Mouse (Mus musculus): ENCODE data around the gene Lonp2. TPM values are rescaled to one million over a fixed set of nuclear protein-coding genes. Genes with fewer than 3 reads are reported as not detected.

Gene Lonp2
- polyA plus RNA-seq, 1 experiment from 2014 or later: 56.1 TPM

DNA sequence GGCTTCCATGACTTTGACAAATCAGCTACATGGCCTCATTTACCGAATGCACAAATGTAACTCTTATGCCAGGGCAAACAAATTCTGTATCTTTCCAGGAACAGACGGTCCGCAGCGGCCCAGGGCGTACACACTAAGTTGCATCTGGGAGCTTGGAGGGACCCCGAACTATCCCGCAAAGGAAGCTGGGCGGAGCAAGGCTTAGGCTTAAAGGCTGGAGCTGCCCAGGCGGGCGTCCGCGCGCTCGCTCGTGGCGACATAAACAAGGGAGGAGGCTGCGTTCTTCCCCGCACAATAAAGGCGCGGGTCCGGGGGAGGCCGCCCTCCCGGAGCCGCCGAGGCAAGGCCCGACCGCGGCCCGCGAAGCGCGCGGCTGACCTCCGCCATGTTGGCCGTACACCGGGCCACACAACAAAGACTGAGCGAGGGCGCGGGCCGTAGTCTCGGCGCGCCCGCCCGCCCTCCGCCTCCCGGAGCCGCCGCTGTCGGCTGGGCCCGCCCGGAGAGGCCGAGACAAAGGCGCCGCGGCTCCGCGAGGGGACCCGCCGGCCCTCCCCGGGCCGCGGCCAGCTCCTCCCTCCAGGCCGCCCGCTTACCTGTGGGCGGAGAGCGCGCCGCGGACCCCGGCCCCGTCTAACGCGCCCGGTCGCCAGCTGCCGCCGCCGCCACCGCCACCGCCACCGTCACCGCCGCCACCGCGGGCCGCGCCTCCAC is 121.5 kb downstream of the Lonp2 start, which contains the start of the genes Gm10638 and Siah1a:
Gene Gm10638 (plus strand): TSS at position 479 of the 714 bp plus-strand sequence.
Gene Siah1a (minus strand): TSS at position 714 of the 714 bp plus-strand sequence.
- Histone ChIP-seq H3K4me2 (ENCODE audit: low read depth, low read length) (peak within 1 kb of the TSS; percentile 79), H3K27me3 (ENCODE audit: control insufficient read depth, insufficient read depth, low read depth, low read length) (no peaks in the 10 kb centered on the region), H3K9me3 (ENCODE audit: control insufficient read depth, low read length) (no peaks in the 10 kb centered on the region), H3K9ac (ENCODE audit: low read length) (peak within 1 kb of the TSS; percentile 98), H3K4me1 (replicated peaks; ENCODE audit: control insufficient read depth, insufficient read depth, low read length) (peaks cover 18% of the 10 kb centered on the region), H3K27ac (ENCODE audit: low read length) (peak within 1 kb of the TSS; percentile 97), H3K36me3 (ENCODE audit: control insufficient read depth, insufficient read depth, low read length) (no peaks in the 10 kb centered on the region), H3K4me3 (ENCODE audit: low read length) (peak within 1 kb of the TSS; percentile 92)
- ATAC-seq (ENCODE audit: low read depth): peak; percentile 80
- WGBS: under 1% methylated on average over 50 of the region's 88 CpGs

GRCm38 (mm10) chr8:86745935-86746441 is 122.1 kb downstream of the Lonp2 start:
- peak overlapping the region; percentile 92 for H3K4me3 ChIP-seq (ENCODE audit: low read length)
- under 1% methylated on average over 46 of the region's 70 CpGs for WGBS
- H3K27ac ChIP-seq (ENCODE audit: low read length): peak overlapping the region; percentile 97
- no peaks in the 10 kb centered on the region for H3K36me3 ChIP-seq (ENCODE audit: control insufficient read depth, insufficient read depth, low read length)
- no peaks in the 10 kb centered on the region for H3K27me3 ChIP-seq (ENCODE audit: control insufficient read depth, insufficient read depth, low read depth, low read length)
- H3K9me3 ChIP-seq (ENCODE audit: control insufficient read depth, low read length): no peaks in the 10 kb centered on the region
- H3K4me2 ChIP-seq (ENCODE audit: low read depth, low read length): peak overlapping the region; percentile 79
- ATAC-seq (ENCODE audit: low read depth): peak; percentile 91
- peak overlapping the region; percentile 98 for H3K9ac ChIP-seq (ENCODE audit: low read length)
- peaks cover 18% of the 10 kb centered on the region for H3K4me1 ChIP-seq (replicated peaks; ENCODE audit: control insufficient read depth, insufficient read depth, low read length)

DNA sequence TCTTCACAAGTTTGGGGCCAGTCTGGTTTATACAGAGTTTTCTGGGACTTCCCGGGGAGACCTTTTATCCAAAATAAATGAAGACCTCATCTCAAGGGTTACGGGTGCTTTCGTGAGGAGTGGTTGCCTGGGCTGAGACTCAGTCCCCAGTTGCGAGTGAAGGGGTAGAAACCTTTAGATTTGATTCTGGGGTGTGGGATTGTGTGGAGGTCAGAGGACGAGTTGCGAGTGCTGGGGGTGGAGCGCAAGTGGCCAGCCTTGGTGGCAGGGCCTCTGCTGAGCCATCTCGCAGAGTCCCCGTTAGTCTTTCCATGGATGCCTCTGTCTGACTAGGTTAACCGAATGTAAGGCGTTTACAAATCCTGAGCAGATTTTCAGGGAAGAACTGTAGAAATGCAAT is 122.7 kb downstream of the Lonp2 start:
- no peaks in the 10 kb centered on the region for H3K36me3 ChIP-seq (ENCODE audit: control insufficient read depth, insufficient read depth, low read length)
- H3K4me3 ChIP-seq (ENCODE audit: low read length): peak overlapping the region; percentile 92
- H3K9ac ChIP-seq (ENCODE audit: low read length): peak overlapping the region; percentile 98
- peaks cover 14% of the 10 kb centered on the region for H3K4me1 ChIP-seq (replicated peaks; ENCODE audit: control insufficient read depth, insufficient read depth, low read length)
- 2% methylated on average over 11 of the region's 11 CpGs for WGBS
- H3K9me3 ChIP-seq (ENCODE audit: control insufficient read depth, low read length): no peaks in the 10 kb centered on the region
- no peaks in the 10 kb centered on the region for H3K27me3 ChIP-seq (ENCODE audit: control insufficient read depth, insufficient read depth, low read depth, low read length)
- H3K4me2 ChIP-seq (ENCODE audit: low read depth, low read length): peak overlapping the region; percentile 79
- peak; percentile 15; the same call in 1 of the 2 replicates for ATAC-seq (ENCODE audit: low read depth)
- H3K27ac ChIP-seq (ENCODE audit: low read length): peak overlapping the region; percentile 97

DNA sequence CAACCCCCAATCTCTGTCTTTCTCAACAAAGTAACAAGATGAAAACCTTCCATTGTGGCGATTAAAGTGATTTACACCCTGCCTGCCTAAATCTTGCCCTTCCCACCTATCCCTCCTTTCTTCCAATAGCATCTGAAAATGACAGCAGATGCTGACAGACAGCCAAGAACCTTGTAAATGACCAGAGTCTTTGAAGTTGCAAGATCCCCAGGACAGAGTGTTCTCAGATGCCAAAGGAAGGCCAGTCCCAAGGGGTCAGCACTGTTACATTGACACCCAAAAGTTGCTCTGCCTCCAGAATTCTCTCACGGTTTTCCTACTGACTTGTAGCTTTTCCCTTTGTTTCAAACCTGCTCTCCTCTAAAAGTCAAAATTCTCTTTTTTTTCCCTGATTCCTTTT is 126.0 kb downstream of the Lonp2 start:
- Histone ChIP-seq H3K9me3 (ENCODE audit: control insufficient read depth, low read length) (no peaks in the 10 kb centered on the region), H3K4me1 (replicated peaks; ENCODE audit: control insufficient read depth, insufficient read depth, low read length) (no peaks in the 10 kb centered on the region; the same call in 1 of the 2 replicates), H3K27me3 (ENCODE audit: control insufficient read depth, insufficient read depth, low read depth, low read length) (no peaks in the 10 kb centered on the region), H3K27ac (ENCODE audit: low read length) (no peak overlapping the region), H3K4me2 (ENCODE audit: low read depth, low read length) (no peak overlapping the region), H3K4me3 (ENCODE audit: low read length) (no peak overlapping the region), H3K9ac (ENCODE audit: low read length) (no peak overlapping the region), H3K36me3 (ENCODE audit: control insufficient read depth, insufficient read depth, low read length) (no peaks in the 10 kb centered on the region)
- 34% methylated on average over 2 of the region's 2 CpGs for WGBS
- ATAC-seq (ENCODE audit: low read depth): no peak

DNA sequence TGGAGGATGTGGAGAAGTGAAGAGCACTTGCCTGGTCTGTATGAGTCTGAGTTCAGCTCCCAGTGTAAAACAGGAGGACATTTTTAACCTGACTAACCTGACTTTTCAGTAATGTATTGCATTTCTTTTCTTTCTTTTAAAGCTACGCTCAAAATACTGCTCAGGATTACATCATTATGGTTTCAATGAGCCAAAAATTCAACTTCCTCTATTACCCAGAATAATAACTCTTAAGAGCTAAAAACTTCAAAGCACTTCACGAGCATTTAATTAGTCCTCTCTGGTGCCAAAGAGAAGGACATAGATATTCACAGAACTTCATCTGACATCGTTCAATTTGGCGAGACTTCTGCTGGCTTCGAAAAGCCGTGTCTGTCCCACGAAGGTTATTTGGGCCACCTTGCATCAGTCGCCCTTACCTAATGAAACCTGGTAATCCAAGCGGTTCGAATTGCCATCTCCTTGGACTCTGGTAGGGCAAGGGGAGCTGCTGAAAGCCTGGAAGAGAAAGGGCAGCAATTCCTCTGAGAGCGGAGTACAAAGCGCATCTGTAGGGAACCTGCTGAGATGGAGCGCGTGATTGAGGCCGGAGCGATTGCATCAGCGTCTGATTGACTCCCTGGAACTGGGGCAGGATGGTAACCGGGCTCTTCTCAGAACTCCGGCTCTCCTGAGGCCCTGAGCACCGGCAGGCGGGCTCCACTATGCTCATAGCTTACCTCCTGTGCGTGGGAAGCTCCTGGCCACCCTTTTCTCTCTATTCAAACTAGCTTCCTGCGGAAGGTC is 133.3 kb downstream of the Lonp2 start:
- 30% methylated on average over 23 of the region's 23 CpGs for whole genome bisulfite sequencing
- Histone ChIP-seq H3K9me3 (ENCODE audit: control insufficient read depth, low read length) (no peaks in the 10 kb centered on the region), H3K9ac (ENCODE audit: low read length) (no peak overlapping the region), H3K4me3 (ENCODE audit: low read length) (no peak overlapping the region), H3K27ac (ENCODE audit: low read length) (no peak overlapping the region), H3K4me2 (ENCODE audit: low read depth, low read length) (no peak overlapping the region; the same call in 1 of the 2 replicates), H3K4me1 (replicated peaks; ENCODE audit: control insufficient read depth, insufficient read depth, low read length) (peaks cover 13% of the 10 kb centered on the region), H3K36me3 (ENCODE audit: control insufficient read depth, insufficient read depth, low read length) (no peaks in the 10 kb centered on the region), H3K27me3 (ENCODE audit: control insufficient read depth, insufficient read depth, low read depth, low read length) (no peaks in the 10 kb centered on the region)
- ATAC-seq (ENCODE audit: low read depth): no peak

DNA sequence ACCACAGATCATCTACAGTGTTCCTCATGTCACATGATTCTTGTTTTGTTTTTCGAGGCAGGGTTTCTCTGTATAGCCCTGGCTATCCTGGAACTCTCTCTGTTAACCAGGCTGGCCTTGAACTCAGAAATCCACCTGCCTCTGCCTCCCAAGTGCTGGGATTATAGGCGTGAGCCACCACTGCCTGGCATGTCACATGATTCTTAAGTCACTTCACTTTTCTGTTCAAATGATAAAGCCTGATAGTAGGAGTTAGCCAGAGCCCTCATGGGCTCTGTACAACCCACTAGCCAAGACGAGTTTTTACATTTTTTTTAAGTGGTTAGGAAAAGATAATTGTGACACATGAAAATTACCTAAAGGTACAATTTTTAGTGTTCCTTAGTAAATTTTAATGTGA is 134.8 kb downstream of the Lonp2 start:
- ATAC-seq (ENCODE audit: low read depth): peak; percentile 26; the same call in 1 of the 2 replicates
- no peak overlapping the region for H3K9ac ChIP-seq (ENCODE audit: low read length)
- 46% methylated on average over 3 of the region's 3 CpGs for WGBS
- peaks cover 13% of the 10 kb centered on the region for H3K4me1 ChIP-seq (replicated peaks; ENCODE audit: control insufficient read depth, insufficient read depth, low read length)
- H3K27me3 ChIP-seq (ENCODE audit: control insufficient read depth, insufficient read depth, low read depth, low read length): no peaks in the 10 kb centered on the region
- H3K4me3 ChIP-seq (ENCODE audit: low read length): no peak overlapping the region
- no peak overlapping the region for H3K4me2 ChIP-seq (ENCODE audit: low read depth, low read length)
- H3K36me3 ChIP-seq (ENCODE audit: control insufficient read depth, insufficient read depth, low read length): no peaks in the 10 kb centered on the region
- H3K27ac ChIP-seq (ENCODE audit: low read length): peak overlapping the region; percentile 71
- no peaks in the 10 kb centered on the region for H3K9me3 ChIP-seq (ENCODE audit: control insufficient read depth, low read length)

GRCm38 (mm10) chr8:86759090-86759491 is 135.2 kb downstream of the Lonp2 start:
- 5% methylated on average over 4 of the region's 4 CpGs for WGBS
- peak; percentile 83 for ATAC-seq (ENCODE audit: low read depth)

DNA sequence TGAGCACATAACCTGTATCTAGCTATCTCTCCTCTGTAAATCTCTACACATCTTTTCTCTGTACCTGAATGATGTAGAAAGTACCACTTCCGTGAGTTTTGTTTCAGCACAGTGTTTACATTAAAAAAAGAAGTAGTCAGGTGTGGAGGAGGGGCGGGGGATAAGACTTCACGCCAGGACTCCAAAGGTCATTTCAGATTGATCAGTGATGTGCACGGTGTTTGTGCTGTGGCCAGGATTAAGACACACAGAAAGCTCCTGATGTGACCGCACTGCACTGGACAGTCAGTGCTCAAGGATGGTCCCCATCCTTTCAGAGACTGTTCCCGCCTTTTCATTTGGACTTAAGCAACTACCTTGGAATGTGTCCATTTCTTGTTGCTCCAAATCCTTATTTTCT is 136.9 kb downstream of the Lonp2 start:
- H3K9ac ChIP-seq (ENCODE audit: low read length): no peak overlapping the region
- no peaks in the 10 kb centered on the region for H3K27me3 ChIP-seq (ENCODE audit: control insufficient read depth, insufficient read depth, low read depth, low read length)
- no peaks in the 10 kb centered on the region for H3K9me3 ChIP-seq (ENCODE audit: control insufficient read depth, low read length)
- no peak overlapping the region for H3K27ac ChIP-seq (ENCODE audit: low read length)
- H3K4me2 ChIP-seq (ENCODE audit: low read depth, low read length): no peak overlapping the region
- H3K4me3 ChIP-seq (ENCODE audit: low read length): no peak overlapping the region
- H3K4me1 ChIP-seq (replicated peaks; ENCODE audit: control insufficient read depth, insufficient read depth, low read length): peaks cover 13% of the 10 kb centered on the region
- no peaks in the 10 kb centered on the region for H3K36me3 ChIP-seq (ENCODE audit: control insufficient read depth, insufficient read depth, low read length)
- WGBS: 53% methylated on average over 6 of the region's 6 CpGs
- no peak for ATAC-seq (ENCODE audit: low read depth)

More at GRCm38 (mm10) chr8:86759090-86759491, 135.2 kb downstream of the Lonp2 start:
- Histone ChIP-seq H3K4me3 (ENCODE audit: low read length) (no peak overlapping the region), H3K9me3 (ENCODE audit: control insufficient read depth, low read length) (no peaks in the 10 kb centered on the region), H3K27ac (ENCODE audit: low read length) (peak overlapping the region; percentile 53), H3K27me3 (ENCODE audit: control insufficient read depth, insufficient read depth, low read depth, low read length) (no peaks in the 10 kb centered on the region), H3K36me3 (ENCODE audit: control insufficient read depth, insufficient read depth, low read length) (no peaks in the 10 kb centered on the region), H3K4me2 (ENCODE audit: low read depth, low read length) (no peak overlapping the region), H3K4me1 (replicated peaks; ENCODE audit: control insufficient read depth, insufficient read depth, low read length) (peaks cover 13% of the 10 kb centered on the region), H3K9ac (ENCODE audit: low read length) (no peak overlapping the region)

DNA sequence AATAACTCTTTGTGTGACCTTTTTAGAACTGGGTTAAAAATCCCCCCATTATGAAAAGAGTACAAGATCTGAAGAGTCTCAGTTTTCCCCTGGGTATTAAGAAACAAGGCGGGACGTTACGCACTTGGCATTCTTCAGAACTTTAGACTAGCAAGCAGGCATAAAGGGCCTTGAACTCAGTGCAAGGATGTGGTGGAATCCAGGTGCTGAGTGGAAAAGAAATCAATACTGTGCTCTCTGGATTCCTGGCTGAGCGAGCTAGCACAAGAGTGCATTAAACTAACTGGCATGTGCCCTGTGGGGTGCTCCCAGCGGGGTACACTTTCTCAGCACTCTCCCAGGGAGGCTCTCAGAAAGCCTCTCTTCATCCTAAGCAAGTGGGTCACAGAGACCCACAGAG is 139.0 kb downstream of the Lonp2 start:
- 57% methylated on average over 5 of the region's 5 CpGs for WGBS

More for the DNA sequence above, 139.0 kb downstream of the Lonp2 start:
- Histone ChIP-seq H3K27ac (ENCODE audit: low read length) (no peak overlapping the region), H3K36me3 (ENCODE audit: control insufficient read depth, insufficient read depth, low read length) (no peaks in the 10 kb centered on the region), H3K4me3 (ENCODE audit: low read length) (no peak overlapping the region), H3K4me1 (replicated peaks; ENCODE audit: control insufficient read depth, insufficient read depth, low read length) (peaks cover 11% of the 10 kb centered on the region), H3K27me3 (ENCODE audit: control insufficient read depth, insufficient read depth, low read depth, low read length) (no peaks in the 10 kb centered on the region), H3K9ac (ENCODE audit: low read length) (no peak overlapping the region), H3K9me3 (ENCODE audit: control insufficient read depth, low read length) (no peaks in the 10 kb centered on the region), H3K4me2 (ENCODE audit: low read depth, low read length) (no peak overlapping the region)
- no peak for ATAC-seq (ENCODE audit: low read depth)
